Mouse (Mus musculus): ENCODE measurements around the gene Cygb.

DNA sequence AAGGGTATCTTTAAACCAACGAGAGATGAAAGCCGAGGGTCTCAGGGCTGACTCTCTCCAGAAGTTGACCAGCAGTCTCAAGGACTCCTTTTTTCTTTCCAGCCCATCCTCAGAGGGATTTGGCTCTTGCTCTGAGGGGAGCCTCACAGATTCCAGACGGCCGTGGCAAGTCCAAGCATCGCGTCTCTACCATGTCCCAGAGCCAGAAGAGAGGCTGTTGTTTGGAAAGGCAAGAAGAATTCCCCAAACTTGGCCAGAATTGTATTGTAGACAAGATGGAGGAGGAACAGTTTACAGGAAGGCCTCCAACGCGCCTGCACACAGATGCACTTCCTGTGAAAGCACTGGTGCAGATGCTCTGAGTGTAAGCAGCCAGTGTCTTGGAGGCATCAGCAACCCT lies 13.8 kb upstream of the Cygb start:
- TF ChIP-seq UBTF (IDR thresholded peaks at IDR 0.05; ENCODE audit: low read depth, low read length) (no peak), POLR2A (IDR thresholded peaks at IDR 0.05; ENCODE audit: low read depth, low read length) (no peak), RCOR1 (conservative IDR thresholded peaks at IDR 0.05; ENCODE audit: low read depth, low read length) (no peak), NELFE (IDR thresholded peaks at IDR 0.05; ENCODE audit: low read depth, low read length) (no peak), EP300 (IDR thresholded peaks at IDR 0.05; ENCODE audit: low read length) (no peak), RAD21 (IDR thresholded peaks at IDR 0.05; ENCODE audit: low read depth, low read length) (no peak), CTCF (conservative IDR thresholded peaks at IDR 0.05 in 1 of 2, IDR thresholded peaks at IDR 0.05 in 1 of 2; ENCODE audit: low read depth in 2 of 2, low read length in 2 of 2) (no peak), JUND (conservative IDR thresholded peaks at IDR 0.05; ENCODE audit: low read depth, low read length) (no peak), USF2 (conservative IDR thresholded peaks at IDR 0.05; ENCODE audit: low read depth, low read length) (no peak), HCFC1 (IDR thresholded peaks at IDR 0.05; ENCODE audit: low read depth, low read length) (no peak)
